Mouse (Mus musculus) neural tube, embryonic 13.5 days (tissue): ENCODE measurements at regions not wholly inside any gene's neighbourhood (a gene's known extent, or its start where the extent isn't known, plus 50 kb on each side); places are given as distances from the start of the nearest gene placed in this dataset.

ENCODE experiments used
- ATAC-seq: fragments of 200-750 bp; cut with Nextera tagmentation; 2 replicates; pipeline ENCODE4 v1.8.0; 2017; ENCODE audit warnings: low read depth, mild to moderate bottlenecking, moderate TSS enrichment, moderate library complexity
- H3K27ac ChIP-seq: fragments of 300-500 bp; sonication (generic); replicated peaks from 2 replicates; pipeline ENCODE4 v1.5.1; 2015; ENCODE audit warnings: moderate library complexity, mild to moderate bottlenecking, inconsistent platforms
- H3K27me3 ChIP-seq: fragments of 300-500 bp; sonication (generic); 2 replicates; pipeline ENCODE4 v1.6.1; 2015; ENCODE audit warnings: mild to moderate bottlenecking, inconsistent platforms
- H3K36me3 ChIP-seq: fragments of 300-500 bp; sonication (generic); 2 replicates; pipeline ENCODE4 v1.6.1; 2015; ENCODE audit warnings: mild to moderate bottlenecking, inconsistent platforms
- H3K4me1 ChIP-seq: fragments of 300-500 bp; sonication (generic); replicated peaks from 2 replicates; pipeline ENCODE4 v1.6.1; 2015; ENCODE audit warnings: inconsistent platforms
- H3K4me2 ChIP-seq: fragments of 300-500 bp; sonication (generic); 2 replicates; pipeline ENCODE4 v1.6.1; 2015; ENCODE audit warnings: inconsistent platforms, mild to moderate bottlenecking, moderate library complexity
- H3K4me3 ChIP-seq: fragments of 300-500 bp; sonication (generic); 2 replicates; pipeline ENCODE4 v1.5.1; 2015; ENCODE audit warnings: mild to moderate bottlenecking, inconsistent platforms
- H3K9ac ChIP-seq: fragments of 300-500 bp; sonication (generic); 2 replicates; pipeline ENCODE4 v1.6.1; 2015; ENCODE audit warnings: moderate library complexity, mild to moderate bottlenecking, inconsistent platforms
- H3K9me3 ChIP-seq: fragments of 300-500 bp; sonication (generic); 2 replicates; pipeline ENCODE4 v1.6.1; 2016; ENCODE audit warnings: inconsistent platforms
- WGBS: fragments of 180-500 bp; shearing (Covaris S2); methylation state at CpG from one replicate; pipeline ENCODE4 v1.1.7; 2015; 5-methylcytosine and 5-hydroxymethylcytosine counted together

- Histone ChIP-seq H3K4me2 (no peak overlapping the region), H3K27me3 (no peaks in the 10 kb centered on the region), H3K27ac (no peak overlapping the region), H3K4me1 (no peaks in the 10 kb centered on the region), H3K36me3 (no peaks in the 10 kb centered on the region), H3K4me3 (no peak overlapping the region), H3K9me3 (no peaks in the 10 kb centered on the region), H3K9ac (no peak overlapping the region)
- peak; percentile 74; the same call in 1 of the 2 replicates for ATAC-seq
- WGBS, result 57% methylated on average over 2 of the region's 2 CpGs
These were observed 340.9 kb upstream of the Gm11042 start for GRCm38 (mm10) chr12:74657036-74657648.

GRCm38 (mm10) chr12:74651256-74651655, 335.1 kb upstream of the Gm11042 start:
- Histone ChIP-seq H3K4me3 (no peak overlapping the region), H3K27me3 (no peaks in the 10 kb centered on the region), H3K36me3 (no peaks in the 10 kb centered on the region), H3K9ac (no peak overlapping the region), H3K4me1 (no peaks in the 10 kb centered on the region), H3K4me2 (no peak overlapping the region), H3K27ac (no peak overlapping the region), H3K9me3 (no peaks in the 10 kb centered on the region)
- WGBS, result 59% methylated on average over 1 of the region's 1 CpGs
- ATAC-seq, result no peak

- Histone ChIP-seq H3K36me3 (no peaks in the 10 kb centered on the region), H3K27me3 (no peaks in the 10 kb centered on the region), H3K4me2 (no peak overlapping the region), H3K9ac (no peak overlapping the region), H3K27ac (no peak overlapping the region), H3K4me3 (no peak overlapping the region), H3K4me1 (no peaks in the 10 kb centered on the region), H3K9me3 (no peaks in the 10 kb centered on the region)
- ATAC-seq, result no peak
- WGBS, result 84% methylated on average over 2 of the region's 2 CpGs
These were observed 316.6 kb upstream of the Gm11042 start for GRCm38 (mm10) chr12:74632827-74633226.

- no peak overlapping the region for H3K9ac ChIP-seq
- H3K9me3 ChIP-seq, result no peaks in the 10 kb centered on the region
- no peaks in the 10 kb centered on the region for H3K4me1 ChIP-seq
- WGBS, result 75% methylated on average over 2 of the region's 2 CpGs
- no peak for ATAC-seq
- no peak overlapping the region for H3K4me3 ChIP-seq
- H3K36me3 ChIP-seq, result no peaks in the 10 kb centered on the region
- H3K27ac ChIP-seq, result no peak overlapping the region
- no peaks in the 10 kb centered on the region for H3K27me3 ChIP-seq
- no peak overlapping the region for H3K4me2 ChIP-seq
These were observed 279.0 kb upstream of the Gm11042 start for GRCm38 (mm10) chr12:74595208-74595607.

- 82% methylated on average over 2 of the region's 2 CpGs for WGBS
- Histone ChIP-seq H3K36me3 (no peaks in the 10 kb centered on the region), H3K9ac (no peak overlapping the region), H3K4me3 (no peak overlapping the region), H3K9me3 (no peaks in the 10 kb centered on the region), H3K27ac (no peak overlapping the region), H3K4me2 (no peak overlapping the region), H3K4me1 (no peaks in the 10 kb centered on the region), H3K27me3 (no peaks in the 10 kb centered on the region)
- ATAC-seq, result no peak
These were observed 238.4 kb upstream of the Gm11042 start for GRCm38 (mm10) chr12:74554599-74554998.

GRCm38 (mm10) chr12:74544172-74544571, 228.0 kb upstream of the Gm11042 start:
- H3K9ac ChIP-seq, result no peak overlapping the region
- no peaks in the 10 kb centered on the region for H3K36me3 ChIP-seq
- H3K27me3 ChIP-seq, result no peaks in the 10 kb centered on the region
- no peak for ATAC-seq
- no peak overlapping the region for H3K4me3 ChIP-seq
- no peak overlapping the region for H3K4me2 ChIP-seq
- no peak overlapping the region for H3K27ac ChIP-seq
- H3K4me1 ChIP-seq, result no peaks in the 10 kb centered on the region
- no peaks in the 10 kb centered on the region for H3K9me3 ChIP-seq
- 83% methylated on average over 2 of the region's 2 CpGs for WGBS

- ATAC-seq, result no peak
- no peaks in the 10 kb centered on the region for H3K36me3 ChIP-seq
- no peak overlapping the region for H3K9ac ChIP-seq
- WGBS, result 89% methylated on average over 2 of the region's 2 CpGs
- H3K4me1 ChIP-seq, result no peaks in the 10 kb centered on the region
- H3K27me3 ChIP-seq, result no peaks in the 10 kb centered on the region
- H3K4me2 ChIP-seq, result no peak overlapping the region
- no peak overlapping the region for H3K27ac ChIP-seq
- no peaks in the 10 kb centered on the region for H3K9me3 ChIP-seq
- no peak overlapping the region for H3K4me3 ChIP-seq
These were observed 218.7 kb upstream of the Gm11042 start for GRCm38 (mm10) chr12:74534882-74535281.

- Histone ChIP-seq H3K4me2 (no peak overlapping the region), H3K27me3 (no peaks in the 10 kb centered on the region), H3K4me1 (peaks cover 8% of the 10 kb centered on the region), H3K4me3 (no peak overlapping the region), H3K36me3 (no peaks in the 10 kb centered on the region), H3K9me3 (no peaks in the 10 kb centered on the region), H3K27ac (no peak overlapping the region), H3K9ac (no peak overlapping the region)
- no peak for ATAC-seq
- WGBS, result 91% methylated on average over 5 of the region's 5 CpGs
These were observed 212.9 kb upstream of the Gm11042 start for GRCm38 (mm10) chr12:74528983-74529566.

GRCm38 (mm10) chr12:74527190-74527621, 211.0 kb upstream of the Gm11042 start:
- Histone ChIP-seq H3K27ac (peak overlapping the region; percentile 42; the same call in 1 of the 2 replicates), H3K9ac (no peak overlapping the region), H3K36me3 (no peaks in the 10 kb centered on the region), H3K4me1 (peaks cover 8% of the 10 kb centered on the region), H3K27me3 (no peaks in the 10 kb centered on the region), H3K4me3 (no peak overlapping the region), H3K9me3 (no peaks in the 10 kb centered on the region), H3K4me2 (no peak overlapping the region)
- ATAC-seq, result peak; percentile 32; the same call in 1 of the 2 replicates
- WGBS, result 47% methylated on average over 2 of the region's 2 CpGs

GRCm38 (mm10) chr12:74523988-74524387, 207.8 kb upstream of the Gm11042 start:
- Histone ChIP-seq H3K9ac (no peak overlapping the region), H3K4me1 (peaks cover 8% of the 10 kb centered on the region), H3K4me3 (no peak overlapping the region), H3K4me2 (no peak overlapping the region), H3K27me3 (no peaks in the 10 kb centered on the region), H3K36me3 (no peaks in the 10 kb centered on the region), H3K9me3 (no peaks in the 10 kb centered on the region), H3K27ac (no peak overlapping the region)
- no peak for ATAC-seq

GRCm38 (mm10) chr12:74518032-74518431, 201.8 kb upstream of the Gm11042 start:
- no peak overlapping the region for H3K4me2 ChIP-seq
- 87% methylated on average over 6 of the region's 6 CpGs for WGBS
- H3K9me3 ChIP-seq, result no peaks in the 10 kb centered on the region
- no peaks in the 10 kb centered on the region for H3K4me1 ChIP-seq
- H3K9ac ChIP-seq, result no peak overlapping the region
- H3K27ac ChIP-seq, result no peak overlapping the region
- ATAC-seq, result no peak
- no peaks in the 10 kb centered on the region for H3K36me3 ChIP-seq
- no peak overlapping the region for H3K4me3 ChIP-seq
- H3K27me3 ChIP-seq, result no peaks in the 10 kb centered on the region

GRCm38 (mm10) chr12:74516527-74516926, 200.3 kb upstream of the Gm11042 start:
- Histone ChIP-seq H3K4me1 (no peaks in the 10 kb centered on the region), H3K9ac (no peak overlapping the region), H3K27ac (no peak overlapping the region), H3K9me3 (no peaks in the 10 kb centered on the region), H3K4me3 (no peak overlapping the region), H3K27me3 (no peaks in the 10 kb centered on the region), H3K4me2 (no peak overlapping the region), H3K36me3 (no peaks in the 10 kb centered on the region)
- WGBS, result 46% methylated on average over 3 of the region's 3 CpGs
- no peak for ATAC-seq

- 87% methylated on average over 2 of the region's 2 CpGs for WGBS
These were observed 186.6 kb upstream of the Gm11042 start for GRCm38 (mm10) chr12:74502791-74503190.

More at GRCm38 (mm10) chr12:74502791-74503190, 186.6 kb upstream of the Gm11042 start:
- no peaks in the 10 kb centered on the region for H3K27me3 ChIP-seq
- ATAC-seq, result no peak
- H3K4me2 ChIP-seq, result no peak overlapping the region
- H3K9ac ChIP-seq, result no peak overlapping the region
- H3K9me3 ChIP-seq, result no peaks in the 10 kb centered on the region
- no peak overlapping the region for H3K27ac ChIP-seq
- no peaks in the 10 kb centered on the region for H3K4me1 ChIP-seq
- no peak overlapping the region for H3K4me3 ChIP-seq
- H3K36me3 ChIP-seq, result no peaks in the 10 kb centered on the region
